Mouse (Mus musculus) liver, embryonic 16.5 days (tissue): ENCODE measurements around the gene Tacr1. TPM values are rescaled to one million over a fixed set of nuclear protein-coding genes. Genes with fewer than 3 reads are reported as not detected.

ENCODE experiments used
- ATAC-seq: fragments of 200-750 bp; cut with Nextera tagmentation; 2 replicates; pipeline ENCODE4 v1.8.0; 2017; ENCODE audit warnings: low read depth, mild to moderate bottlenecking, moderate number of reproducible peaks, moderate library complexity
- H3K27ac ChIP-seq: fragments of 300-500 bp; sonication (generic); 2 replicates; pipeline ENCODE4 v1.5.1; 2014; ENCODE audit warnings: mild to moderate bottlenecking, low read length
- H3K27me3 ChIP-seq: fragments of 300-500 bp; sonication (generic); 2 replicates; pipeline ENCODE4 v1.6.1; 2014; ENCODE audit warnings: low read depth, low read length, mixed read lengths; ENCODE audit not compliant: control insufficient read depth, insufficient read depth
- H3K36me3 ChIP-seq: fragments of 300-500 bp; sonication (generic); 2 replicates; pipeline ENCODE4 v1.6.1; 2014; ENCODE audit warnings: mild to moderate bottlenecking; ENCODE audit not compliant: control insufficient read depth, insufficient read depth
- H3K4me1 ChIP-seq: fragments of 300-500 bp; sonication (generic); 2 replicates; pipeline ENCODE4 v1.6.1; 2014; ENCODE audit warnings: low read depth, low read length, mixed read lengths; ENCODE audit not compliant: control insufficient read depth
- H3K4me2 ChIP-seq: fragments of 300-500 bp; sonication (generic); 2 replicates; pipeline ENCODE4 v1.6.1; 2014; ENCODE audit warnings: low read depth, low read length, mixed read lengths
- H3K4me3 ChIP-seq: fragments of 300-500 bp; sonication (generic); 2 replicates; pipeline ENCODE4 v1.5.1; 2014; ENCODE audit warnings: low read depth, mild to moderate bottlenecking, low read length
- H3K9ac ChIP-seq: fragments of 300-500 bp; sonication (generic); 2 replicates; pipeline ENCODE4 v1.6.1; 2014; ENCODE audit warnings: low read depth, low read length
- H3K9me3 ChIP-seq: fragments of 300-500 bp; sonication (generic); replicated peaks from 2 replicates; pipeline ENCODE4 v1.6.1; 2016; ENCODE audit warnings: low read length; ENCODE audit not compliant: control insufficient read depth
- WGBS: fragments of 180-500 bp; shearing (Covaris S2); extraction: QIAGEN DNeasy Blood & Tissue Kit; methylation state at CpG from one replicate; pipeline ENCODE4 v1.1.7; 2014; ENCODE audit not compliant: insufficient replicate concordance; 5-methylcytosine and 5-hydroxymethylcytosine counted together
- polyA plus RNA-seq: library from polyadenylated mRNA; unstranded; fragments of >200 nt; fragmentation: Nextera tagmentation; extraction: Ambion mirVana; gene quantifications from 2 replicates; pipeline ENCODE4 v1.2.1, GENCODE M21; 2015

The Tacr1 gene
- polyA plus RNA-seq, 1 experiment from 2014 or later, result not detected

DNA sequence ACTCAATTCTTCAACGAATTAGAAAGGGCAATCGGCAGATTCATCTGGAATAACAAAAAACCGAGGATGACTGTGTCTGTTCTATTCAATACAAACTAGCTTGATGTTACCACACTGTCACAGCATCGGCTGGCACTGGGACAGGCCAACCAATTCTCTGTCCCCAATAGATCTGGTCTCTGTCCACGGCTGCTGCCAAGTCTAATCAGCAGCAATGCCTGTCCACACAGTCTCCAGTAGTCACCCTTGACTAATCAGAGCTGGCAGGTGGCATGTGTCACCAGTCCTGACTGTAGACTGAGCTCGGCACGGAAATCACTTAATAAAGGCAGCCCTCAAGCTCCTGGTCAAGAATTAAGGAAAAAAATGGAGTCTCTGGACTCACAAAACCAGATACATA is 187.3 kb downstream of the Tacr1 start:
- no peak for ATAC-seq

DNA sequence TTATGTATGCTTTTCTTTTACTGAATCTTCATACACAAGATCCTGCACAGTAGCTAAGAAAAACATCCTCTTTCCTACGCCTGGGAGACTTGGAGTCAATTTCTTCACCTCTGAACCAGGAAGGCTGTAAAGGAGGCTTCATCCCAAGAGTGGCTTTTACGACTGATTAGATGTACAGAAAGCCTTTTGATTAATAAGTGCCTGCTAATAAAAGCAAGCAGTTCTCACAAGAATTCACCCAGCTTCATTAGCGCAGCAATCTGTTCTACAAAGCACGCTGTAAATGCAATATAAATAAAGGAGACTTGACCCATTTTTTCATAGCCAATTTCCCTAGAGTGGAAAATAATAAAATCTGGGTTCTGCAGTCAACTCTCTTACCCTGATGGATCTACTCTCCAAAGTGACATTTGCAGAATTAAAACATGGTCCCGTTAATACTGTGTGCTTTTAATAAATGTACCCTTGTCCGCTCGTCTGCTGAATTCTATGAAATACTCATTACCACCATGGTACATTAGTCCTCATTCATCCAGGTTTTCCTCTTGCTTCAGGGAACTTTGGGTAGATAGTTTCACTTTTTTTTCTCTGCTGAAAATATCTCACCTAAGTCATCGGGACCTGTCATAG is 193.4 kb downstream of the Tacr1 start:
- Histone ChIP-seq H3K9me3 (no peaks in the 10 kb centered on the region), H3K9ac (no peak overlapping the region), H3K27me3 (no peaks in the 10 kb centered on the region), H3K4me3 (no peak overlapping the region), H3K27ac (no peak overlapping the region), H3K36me3 (no peaks in the 10 kb centered on the region), H3K4me2 (no peak overlapping the region), H3K4me1 (no peaks in the 10 kb centered on the region)
- ATAC-seq, result no peak
- 60% methylated on average over 8 of the region's 8 CpGs for WGBS

More for the DNA sequence above, 187.3 kb downstream of the Tacr1 start:
- Histone ChIP-seq H3K27me3 (no peaks in the 10 kb centered on the region), H3K27ac (no peak overlapping the region), H3K9ac (no peak overlapping the region), H3K9me3 (no peaks in the 10 kb centered on the region), H3K4me3 (no peak overlapping the region), H3K4me1 (no peaks in the 10 kb centered on the region), H3K36me3 (no peaks in the 10 kb centered on the region), H3K4me2 (no peak overlapping the region)
- WGBS, result 55% methylated on average over 7 of the region's 7 CpGs

DNA sequence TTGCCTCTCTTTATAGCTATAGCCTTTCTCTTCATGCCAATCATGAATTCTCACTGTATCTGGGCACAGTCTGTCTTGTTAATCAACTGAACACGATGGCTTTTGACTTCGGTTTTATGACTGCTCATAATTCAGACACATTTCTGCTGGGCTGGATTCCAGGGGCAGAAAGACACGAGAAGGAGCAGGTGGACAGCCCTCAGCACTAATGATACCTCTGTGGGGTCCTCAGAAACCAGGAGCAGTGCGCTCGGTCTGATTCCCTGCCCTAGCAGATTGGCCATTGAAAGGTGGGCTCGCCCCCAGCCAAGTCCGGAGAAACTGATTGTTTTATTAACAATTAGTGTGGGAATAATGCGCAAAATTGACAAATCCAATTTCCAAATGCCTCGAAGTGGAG is 201.1 kb downstream of the Tacr1 start:
- no peaks in the 10 kb centered on the region for H3K36me3 ChIP-seq
- H3K4me2 ChIP-seq, result no peak overlapping the region
- H3K27me3 ChIP-seq, result no peaks in the 10 kb centered on the region
- H3K4me3 ChIP-seq, result no peak overlapping the region
- no peak overlapping the region for H3K27ac ChIP-seq
- H3K9me3 ChIP-seq, result no peaks in the 10 kb centered on the region
- no peaks in the 10 kb centered on the region for H3K4me1 ChIP-seq
- no peak for ATAC-seq
- 59% methylated on average over 9 of the region's 9 CpGs for WGBS
- H3K9ac ChIP-seq, result no peak overlapping the region

DNA sequence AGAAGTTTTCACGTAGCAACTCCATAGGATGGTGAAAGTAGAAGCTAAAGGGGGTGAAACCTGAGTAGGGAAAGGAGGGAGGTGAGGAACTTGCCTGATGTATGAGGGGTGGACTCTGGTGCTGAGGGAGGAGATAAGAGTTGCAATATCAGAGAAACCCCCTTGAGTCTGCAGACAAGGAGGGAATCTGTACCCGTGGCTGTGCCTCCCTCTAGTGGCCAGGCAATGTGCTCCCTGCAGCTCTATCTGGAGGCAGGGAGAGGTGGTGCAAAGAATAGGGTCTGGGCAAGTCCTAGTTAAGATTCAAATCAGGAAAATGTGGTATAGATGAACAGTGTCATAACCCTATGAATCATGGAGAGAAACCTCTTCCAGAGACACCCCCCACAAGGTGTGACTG is 201.5 kb downstream of the Tacr1 start:
- 30% methylated on average over 2 of the region's 2 CpGs for WGBS
- Histone ChIP-seq H3K4me2 (no peak overlapping the region), H3K36me3 (no peaks in the 10 kb centered on the region), H3K27me3 (no peaks in the 10 kb centered on the region), H3K4me1 (no peaks in the 10 kb centered on the region), H3K4me3 (no peak overlapping the region), H3K27ac (no peak overlapping the region), H3K9ac (no peak overlapping the region), H3K9me3 (no peaks in the 10 kb centered on the region; the same call in 1 of the 2 replicates)
- ATAC-seq, result no peak

DNA sequence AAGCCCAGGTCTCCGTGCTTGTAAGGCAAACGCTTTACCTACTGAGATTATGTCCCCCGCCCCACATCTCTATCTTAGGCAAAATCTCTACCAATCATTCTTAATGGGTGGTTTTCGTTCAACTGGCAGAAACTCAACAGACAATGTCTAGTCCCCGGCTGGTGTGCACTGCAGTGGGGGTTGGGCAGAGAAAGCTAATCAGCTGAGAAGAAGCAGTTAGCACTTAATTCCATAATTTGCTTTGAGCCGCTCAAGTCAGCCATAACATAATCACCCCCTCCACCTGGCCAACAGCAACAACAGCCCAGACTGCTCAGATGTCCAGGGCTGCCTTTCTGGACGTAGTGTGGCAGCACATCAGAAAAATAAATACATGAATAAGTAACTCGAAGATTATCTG is 202.7 kb downstream of the Tacr1 start:
- H3K27ac ChIP-seq, result no peak overlapping the region
- no peak for ATAC-seq
- no peaks in the 10 kb centered on the region; the same call in 1 of the 2 replicates for H3K9me3 ChIP-seq
- H3K4me2 ChIP-seq, result no peak overlapping the region
- H3K9ac ChIP-seq, result no peak overlapping the region
- no peaks in the 10 kb centered on the region for H3K36me3 ChIP-seq
- WGBS, result 59% methylated on average over 8 of the region's 8 CpGs
- H3K4me3 ChIP-seq, result no peak overlapping the region
- no peaks in the 10 kb centered on the region for H3K27me3 ChIP-seq
- H3K4me1 ChIP-seq, result no peaks in the 10 kb centered on the region

DNA sequence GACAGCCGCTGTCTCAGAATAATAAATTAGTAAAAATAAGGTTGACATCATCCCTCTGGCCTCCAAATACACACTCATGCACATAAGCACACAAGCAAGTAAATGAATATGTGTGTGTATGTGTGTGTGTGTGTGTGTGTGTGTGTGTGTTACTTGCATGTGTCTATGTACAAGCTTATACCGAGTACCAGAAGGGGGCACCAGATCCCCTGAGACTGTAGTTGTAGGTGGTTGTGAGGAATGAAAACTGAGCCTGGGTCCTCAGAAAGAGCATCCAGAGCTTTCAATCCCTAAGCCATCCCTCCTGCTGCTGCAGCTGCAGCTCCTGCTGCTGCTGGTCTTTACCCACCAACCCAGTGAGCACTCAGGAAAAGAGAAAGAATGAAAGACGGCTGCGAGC is 206.6 kb downstream of the Tacr1 start:
- Histone ChIP-seq H3K4me1 (no peaks in the 10 kb centered on the region), H3K9ac (no peak overlapping the region), H3K4me2 (no peak overlapping the region), H3K27me3 (no peaks in the 10 kb centered on the region), H3K27ac (no peak overlapping the region), H3K4me3 (no peak overlapping the region), H3K36me3 (no peaks in the 10 kb centered on the region), H3K9me3 (no peaks in the 10 kb centered on the region; the same call in 1 of the 2 replicates)
- no peak for ATAC-seq
- WGBS, result 84% methylated on average over 4 of the region's 4 CpGs

DNA sequence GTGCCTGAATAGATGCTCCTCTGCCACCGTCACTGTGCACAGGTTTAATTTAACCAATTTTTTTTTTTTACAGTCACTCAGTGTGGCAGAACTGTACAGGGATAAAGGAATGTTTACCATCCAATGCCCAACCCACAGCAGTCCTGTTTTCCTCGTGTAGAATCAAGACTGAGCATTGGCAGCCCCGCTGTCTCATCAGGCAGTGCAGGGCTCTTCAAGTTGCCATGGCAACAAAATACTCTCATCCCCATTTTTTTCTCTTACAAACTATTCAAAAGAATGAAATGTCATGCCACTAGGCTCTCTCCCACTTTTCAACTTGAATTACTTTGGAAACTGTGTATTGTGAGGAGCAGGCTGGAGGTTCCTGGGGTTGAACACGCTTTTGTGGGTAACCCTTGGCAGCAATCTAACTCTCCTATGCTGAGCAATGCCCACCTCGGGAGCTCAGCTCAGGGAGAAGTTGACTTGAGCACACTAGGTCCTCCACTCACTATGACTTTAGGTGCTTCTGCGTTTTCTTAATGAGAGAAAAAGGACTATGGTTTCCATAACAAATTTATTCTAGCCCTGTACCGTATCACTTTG is 207.3 kb downstream of the Tacr1 start:
- Histone ChIP-seq H3K27me3 (no peaks in the 10 kb centered on the region), H3K4me2 (no peak overlapping the region), H3K9me3 (no peaks in the 10 kb centered on the region; the same call in 1 of the 2 replicates), H3K36me3 (no peaks in the 10 kb centered on the region), H3K4me3 (no peak overlapping the region), H3K27ac (no peak overlapping the region), H3K4me1 (no peaks in the 10 kb centered on the region), H3K9ac (no peak overlapping the region)
- no peak for ATAC-seq
- WGBS, result 64% methylated on average over 7 of the region's 7 CpGs
